22 mouse cellular contexts compared by ENCODE assay signal in genomic region chr3:21358068-21358467, GRCm38 (mm10).
A peak's percentile ranks its signal among the peaks of the same experiment; 100 is the strongest.
DNase-seq lines count a peak whose midpoint lies in the region; ATAC-seq and TF ChIP-seq lines count a peak whose summit lies in the region.
"Had no signal": no experiment of that assay in that cellular context is flagged by ENCODE, and none has a peak within 500 bp of the region (broad histone marks: within the 10 kb centered on the region; RNA-seq: fewer than 3 reads in every experiment).

No protein-coding gene starts in this region.

- ATAC-seq in forebrain, embryonic 13.5 days, result no peak
- no peak for ATAC-seq in forebrain, postnatal 0 days
- ATAC-seq in midbrain, embryonic 14.5 days (ENCODE audit: low FRiP score, low TSS enrichment), result no peak
- ATAC-seq in midbrain, embryonic 11.5 days (ENCODE audit: low FRiP score), result peak; percentile 50; the same call in 1 of the 2 replicates
- ATAC-seq: CD4-positive, CD25-positive, alpha-beta regulatory T cell, adult 4 months had no signal

- H3K4me1 ChIP-seq in forebrain, embryonic 13.5 days, result peaks cover 22% of the 10 kb centered on the region
- H3K4me1 ChIP-seq in forebrain, postnatal 0 days (ENCODE audit: insufficient read depth), result peaks cover 20% of the 10 kb centered on the region
- H3K4me1 ChIP-seq in midbrain, embryonic 10.5 days, result no peaks in the 10 kb centered on the region
- H3K4me1 ChIP-seq in midbrain, embryonic 14.5 days (ENCODE audit: control insufficient read depth, insufficient read depth, low read length), result 0 out of 2 replicates have a peak, but pooled peaks cover 3% of the 10 kb centered on the region
- no peaks in the 10 kb centered on the region for H3K4me1 ChIP-seq in midbrain, embryonic 11.5 days (ENCODE audit: control insufficient read depth, insufficient read depth, low read length)
- H3K4me1 ChIP-seq: embryonic facial prominence, embryonic 15.5 days had no signal

- H3K27me3 ChIP-seq in forebrain, embryonic 13.5 days, result no peaks in the 10 kb centered on the region
- no peaks in the 10 kb centered on the region for H3K27me3 ChIP-seq in forebrain, postnatal 0 days (ENCODE audit: insufficient read depth, low read length)
- H3K27me3 ChIP-seq in midbrain, embryonic 10.5 days (ENCODE audit: low read depth, poor library complexity, severe bottlenecking), result no peaks in the 10 kb centered on the region
- no peaks in the 10 kb centered on the region for H3K27me3 ChIP-seq in midbrain, embryonic 14.5 days (ENCODE audit: control insufficient read depth, insufficient read depth, low read length)
- no peaks in the 10 kb centered on the region for H3K27me3 ChIP-seq in midbrain, embryonic 11.5 days (ENCODE audit: control insufficient read depth, insufficient read depth, low read length)
- H3K27me3 ChIP-seq: embryonic facial prominence, embryonic 15.5 days; heart, embryonic 13.5 days had no signal

- H3K4me3 ChIP-seq in forebrain, embryonic 13.5 days, result no peak overlapping the region
- H3K4me3 ChIP-seq in forebrain, postnatal 0 days (ENCODE audit: low read depth, low read length), result no peak overlapping the region
- no peak overlapping the region for H3K4me3 ChIP-seq in midbrain, embryonic 10.5 days
- H3K4me3 ChIP-seq in midbrain, embryonic 14.5 days (replicated peaks; ENCODE audit: low read depth, low read length), result no peak overlapping the region
- no peak overlapping the region for H3K4me3 ChIP-seq in midbrain, embryonic 11.5 days (ENCODE audit: low read depth, low read length)
- H3K4me3 ChIP-seq: embryonic facial prominence, embryonic 15.5 days; heart, adult 2 months; heart, embryonic 13.5 days had no signal

- H3K4me2 ChIP-seq in forebrain, embryonic 13.5 days, result no peak overlapping the region
- no peak overlapping the region for H3K4me2 ChIP-seq in forebrain, postnatal 0 days (ENCODE audit: low read depth)
- H3K4me2 ChIP-seq in midbrain, embryonic 14.5 days (ENCODE audit: low read length), result no peak overlapping the region
- no peak overlapping the region for H3K4me2 ChIP-seq in midbrain, embryonic 11.5 days
- H3K4me2 ChIP-seq: embryonic facial prominence, embryonic 15.5 days; heart, embryonic 13.5 days had no signal

- TF ChIP-seq CTCF in forebrain, postnatal 0 days (IDR thresholded peaks at IDR 0.05; ENCODE audit: low read depth), result no peak

- WGBS in forebrain, embryonic 13.5 days, result 89% methylated on average over 6 of the region's 6 CpGs
- WGBS in forebrain, postnatal 0 days, result 90% methylated on average over 6 of the region's 6 CpGs
- 89% methylated on average over 6 of the region's 6 CpGs for WGBS in midbrain, embryonic 10.5 days
- 94% methylated on average over 6 of the region's 6 CpGs for WGBS in midbrain, embryonic 14.5 days
- 87% methylated on average over 6 of the region's 6 CpGs for WGBS in midbrain, embryonic 11.5 days

- no peak for DNase-seq in forebrain, postnatal 0 days
- no peak for DNase-seq in midbrain, embryonic 10.5 days (ENCODE audit: low spot score)
- DNase-seq in midbrain, embryonic 14.5 days, result no peak
- no peak for DNase-seq in midbrain, embryonic 11.5 days (ENCODE audit: low spot score, missing footprints)
- DNase-seq in thymus, postnatal 25 days, result no peak
- DNase-seq in layer of hippocampus, adult 9-10 months (ENCODE audit: low spot score), result no peak
- DNase-seq: adrenal gland, postnatal 14 days; cerebellum, adult 9-10 months; gastrocnemius, postnatal 14 days; heart, adult 2 months; heart, postnatal 36 days; kidney, adult 8-10 months; kidney, postnatal 10 days; layer of hippocampus, postnatal 36 days; retina, postnatal 1 day; right cerebral cortex, postnatal 25 days; spleen, adult 18-20 months had no signal

- H3K36me3 ChIP-seq in forebrain, embryonic 13.5 days (ENCODE audit: poor library complexity, severe bottlenecking), result no peaks in the 10 kb centered on the region
- H3K36me3 ChIP-seq in forebrain, postnatal 0 days (ENCODE audit: insufficient read depth), result no peaks in the 10 kb centered on the region
- no peaks in the 10 kb centered on the region for H3K36me3 ChIP-seq in midbrain, embryonic 10.5 days
- no peaks in the 10 kb centered on the region for H3K36me3 ChIP-seq in midbrain, embryonic 14.5 days (ENCODE audit: control insufficient read depth, insufficient read depth, low read length)
- H3K36me3 ChIP-seq in midbrain, embryonic 11.5 days (ENCODE audit: control insufficient read depth, insufficient read depth, low read length), result no peaks in the 10 kb centered on the region
- H3K36me3 ChIP-seq: embryonic facial prominence, embryonic 15.5 days; heart, embryonic 13.5 days had no signal

- H3K9me3 ChIP-seq in forebrain, embryonic 13.5 days (replicated peaks), result no peaks in the 10 kb centered on the region
- H3K9me3 ChIP-seq in forebrain, postnatal 0 days (ENCODE audit: low read length), result no peaks in the 10 kb centered on the region
- no peaks in the 10 kb centered on the region for H3K9me3 ChIP-seq in midbrain, embryonic 10.5 days (replicated peaks)
- H3K9me3 ChIP-seq in midbrain, embryonic 14.5 days (ENCODE audit: control insufficient read depth, low read length), result no peaks in the 10 kb centered on the region
- no peaks in the 10 kb centered on the region for H3K9me3 ChIP-seq in midbrain, embryonic 11.5 days (ENCODE audit: control insufficient read depth, low read length)
- H3K9me3 ChIP-seq: embryonic facial prominence, embryonic 15.5 days; heart, embryonic 13.5 days had no signal

- no peak overlapping the region for H3K9ac ChIP-seq in forebrain, embryonic 13.5 days
- no peak overlapping the region for H3K9ac ChIP-seq in forebrain, postnatal 0 days
- no peak overlapping the region for H3K9ac ChIP-seq in midbrain, embryonic 14.5 days (replicated peaks; ENCODE audit: low read length)
- H3K9ac ChIP-seq in midbrain, embryonic 11.5 days (ENCODE audit: low read length), result no peak overlapping the region
- H3K9ac ChIP-seq: embryonic facial prominence, embryonic 15.5 days; heart, embryonic 13.5 days had no signal

- peak overlapping the region; percentile 48; the same call in 1 of the 2 replicates for H3K27ac ChIP-seq in forebrain, embryonic 13.5 days
- no peak overlapping the region for H3K27ac ChIP-seq in forebrain, postnatal 0 days (ENCODE audit: low read depth, low read length)
- H3K27ac ChIP-seq in midbrain, embryonic 10.5 days (replicated peaks), result peak overlapping the region; percentile 28; the same call in 1 of the 2 replicates
- H3K27ac ChIP-seq in midbrain, embryonic 14.5 days (replicated peaks; ENCODE audit: low read depth, low read length), result no peak overlapping the region
- no peak overlapping the region for H3K27ac ChIP-seq in midbrain, embryonic 11.5 days (ENCODE audit: low read depth, low read length)
- H3K27ac ChIP-seq: embryonic facial prominence, embryonic 15.5 days; heart, adult 2 months; heart, embryonic 13.5 days; macrophage had no signal

Comparison
In these comparisons a context has a peak if more than half of its experiments do, and no peak if none do; other contexts are left out.
1. H3K27ac ChIP-seq: peak in forebrain, embryonic 13.5 days (single experiment) and midbrain, embryonic 10.5 days (single experiment); none in forebrain, postnatal 0 days (single experiment), midbrain, embryonic 14.5 days (single experiment) and midbrain, embryonic 11.5 days (single experiment).